Mouse (Mus musculus): Measurements from ENCODE around the gene Endog.
"Not testable (repeated sequence)": the region's sequence is repeated elsewhere in the genome, so short reads cannot be mapped to it uniquely, and the experiment has no call there.

The Endog gene

DNA sequence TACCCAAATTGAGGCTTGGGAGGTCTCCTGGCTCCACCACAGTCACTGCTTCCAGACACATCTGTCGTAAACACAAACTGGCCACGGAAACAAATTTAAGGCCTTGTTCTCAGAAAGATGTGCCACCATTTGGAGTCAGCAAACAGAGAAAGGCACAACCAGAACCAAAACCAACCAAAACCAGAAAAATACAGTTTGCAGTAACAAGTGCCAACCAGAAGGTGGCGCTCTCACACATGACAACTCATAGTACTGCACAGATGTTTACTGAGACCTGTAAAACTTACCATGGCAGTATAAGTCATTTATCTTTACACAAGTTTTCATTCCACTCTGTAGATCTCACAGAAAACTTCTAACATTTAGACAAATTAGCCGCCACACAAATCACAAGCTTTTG lies 4.6 kb upstream of the Endog start:
- no peak for DNase-seq (ENCODE audit: low read depth)

DNA sequence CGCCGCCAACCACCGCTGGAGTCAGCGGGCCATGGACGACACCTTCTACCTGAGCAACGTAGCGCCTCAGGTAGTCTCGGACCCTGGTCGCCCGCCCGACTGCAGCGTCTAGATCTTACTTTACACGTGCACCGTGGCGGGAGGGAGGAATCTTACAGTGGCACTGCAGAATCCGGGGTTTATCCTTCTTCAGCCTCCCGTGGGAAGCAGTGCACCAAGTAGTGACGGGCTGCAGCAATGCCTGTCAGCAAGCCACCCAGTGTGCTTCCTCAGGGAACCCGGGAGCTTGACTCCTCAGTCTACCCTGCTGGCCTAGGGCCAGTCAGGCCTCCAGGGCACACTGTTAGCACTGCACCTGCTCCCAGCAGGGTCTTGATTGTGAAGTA lies 697 bp downstream of the Endog start:
- no peak for DNase-seq (ENCODE audit: low read depth)

- DNase-seq (ENCODE audit: low read depth): no peak
Measured at GRCm38 (mm10) chr2:30173541-30174240, 2.4 kb downstream of the Endog start.

GRCm38 (mm10) chr2:30175897-30176296 lies 4.6 kb downstream of the Endog start:
- DNase-seq (ENCODE audit: low read depth): no peak

DNA sequence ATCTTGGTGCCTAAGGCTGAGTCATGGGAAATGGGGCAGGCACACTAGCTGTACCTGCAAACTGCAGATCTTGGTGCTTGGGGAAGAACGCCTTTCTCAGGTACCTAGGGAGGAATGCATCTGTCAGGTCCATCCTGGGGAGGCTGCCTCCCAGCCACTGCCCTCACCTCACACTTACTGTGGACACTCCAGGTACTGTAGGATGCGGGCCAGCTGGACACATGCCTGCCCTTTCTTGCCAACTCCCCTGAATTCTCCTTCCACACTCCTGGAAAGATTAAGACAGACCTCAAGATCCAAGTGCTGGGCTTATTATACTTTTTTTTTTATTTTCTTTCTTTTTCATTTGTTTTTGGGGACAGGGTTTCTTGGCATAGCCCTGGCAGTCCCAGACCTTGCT lies 5.3 kb downstream of the Endog start:
- DNase-seq (ENCODE audit: low read depth): no peak

DNA sequence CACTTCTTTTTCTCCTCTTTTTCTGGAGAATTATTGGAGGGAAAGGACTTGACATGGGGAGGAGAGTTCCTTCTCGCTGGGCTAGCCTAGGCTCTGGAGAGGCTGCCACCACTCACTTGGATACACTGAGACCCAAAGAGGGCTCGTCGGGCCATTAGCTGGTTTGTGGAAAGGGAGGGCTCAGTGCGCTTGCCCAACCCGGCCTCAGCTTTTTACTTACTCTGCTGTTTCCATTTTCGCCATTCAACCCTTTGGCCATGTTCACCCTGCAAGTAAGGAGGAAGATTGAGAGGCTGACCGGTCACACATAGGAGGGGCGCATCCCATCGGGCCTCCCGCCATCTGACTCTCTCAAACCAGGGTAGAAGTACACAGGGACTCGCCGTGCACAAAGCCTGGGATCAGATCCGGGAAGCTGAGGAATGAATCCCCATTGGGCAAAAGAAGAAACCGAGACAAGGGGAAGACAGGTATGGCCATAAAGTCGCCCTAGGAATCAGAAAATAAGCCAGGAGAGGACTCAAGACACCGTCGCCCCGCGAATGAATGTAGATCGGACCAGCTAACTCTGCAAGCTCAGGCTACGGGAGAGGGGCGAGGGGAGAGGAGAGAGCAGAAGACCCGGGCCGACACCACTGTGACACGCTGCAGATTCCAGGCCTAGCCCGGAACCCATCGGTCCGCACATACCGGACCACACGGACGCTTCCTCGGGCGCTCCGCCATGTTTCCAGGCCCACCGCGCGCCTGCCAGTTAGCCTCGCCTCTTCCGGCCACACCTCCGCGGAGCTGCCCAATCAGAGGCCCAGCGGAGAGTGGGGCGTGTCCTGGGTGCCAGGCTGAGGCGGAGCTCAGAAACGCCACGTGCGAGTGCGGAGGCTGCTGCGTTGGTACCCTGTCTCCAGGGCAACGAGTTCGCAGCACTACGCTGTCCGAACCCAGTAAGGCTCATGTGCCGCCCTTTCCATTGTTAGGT lies 6.7 kb downstream of the Endog start, which contains the start of gene Spout1:
TSS of gene Spout1 (minus strand) at position 760 of the 976 bp plus-strand sequence.
- DNase-seq (ENCODE audit: low read depth): peak; percentile 94

- not testable (repeated sequence) for DNase-seq (ENCODE audit: low read depth)
Measured at GRCm38 (mm10) chr2:30178711-30179110, 7.4 kb downstream of the Endog start.

GRCm38 (mm10) chr2:30182424-30182823 lies 11.1 kb downstream of the Endog start:
- DNase-seq (ENCODE audit: low read depth): no peak

GRCm38 (mm10) chr2:30183721-30184120 lies 12.4 kb downstream of the Endog start:
- no peak for DNase-seq (ENCODE audit: low read depth)

DNA sequence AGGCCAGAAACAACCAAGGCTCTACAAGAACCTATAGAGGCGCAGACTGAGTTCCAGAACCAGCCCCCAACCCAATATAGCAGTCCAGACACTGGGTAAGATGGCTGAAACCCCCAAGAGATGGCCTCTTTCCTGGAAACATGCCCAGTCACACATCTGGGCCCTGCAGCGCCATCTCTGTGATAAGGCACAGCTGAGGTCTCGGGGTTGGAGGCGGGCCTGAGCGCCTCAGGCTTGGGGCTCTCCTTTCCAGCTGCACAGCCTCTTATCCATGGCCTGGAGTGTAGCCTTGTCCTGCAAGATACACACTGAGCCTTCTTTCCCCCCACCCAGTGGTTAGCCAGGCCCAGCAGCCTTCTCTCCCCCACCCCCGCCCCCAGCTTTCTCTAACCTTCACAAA lies 14.0 kb downstream of the Endog start:
- no peak for DNase-seq (ENCODE audit: low read depth)

DNA sequence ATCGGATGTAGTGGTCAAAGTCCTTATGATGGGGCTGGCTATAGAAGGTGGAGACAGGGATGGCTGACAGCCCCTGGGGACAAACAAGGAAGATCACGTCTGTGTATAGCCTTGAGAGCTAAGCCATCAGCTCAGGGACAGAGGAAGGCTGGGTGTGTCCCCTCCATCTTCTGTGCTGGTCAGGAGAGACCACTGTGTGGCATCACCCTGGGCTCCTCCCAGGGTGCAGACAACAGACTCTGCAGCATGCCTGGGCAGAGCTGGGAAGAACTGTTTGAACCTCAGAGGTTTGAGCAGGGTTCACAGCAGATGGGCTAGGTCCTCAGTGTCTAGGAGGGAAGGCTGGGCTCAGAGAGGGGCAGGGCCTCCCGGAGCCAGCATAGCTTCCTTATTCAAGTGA lies 14.4 kb downstream of the Endog start:
- DNase-seq (ENCODE audit: low read depth): no peak

GRCm38 (mm10) chr2:30191790-30192580 lies 20.7 kb downstream of the Endog start:
- no peak for DNase-seq (ENCODE audit: low read depth)

DNA sequence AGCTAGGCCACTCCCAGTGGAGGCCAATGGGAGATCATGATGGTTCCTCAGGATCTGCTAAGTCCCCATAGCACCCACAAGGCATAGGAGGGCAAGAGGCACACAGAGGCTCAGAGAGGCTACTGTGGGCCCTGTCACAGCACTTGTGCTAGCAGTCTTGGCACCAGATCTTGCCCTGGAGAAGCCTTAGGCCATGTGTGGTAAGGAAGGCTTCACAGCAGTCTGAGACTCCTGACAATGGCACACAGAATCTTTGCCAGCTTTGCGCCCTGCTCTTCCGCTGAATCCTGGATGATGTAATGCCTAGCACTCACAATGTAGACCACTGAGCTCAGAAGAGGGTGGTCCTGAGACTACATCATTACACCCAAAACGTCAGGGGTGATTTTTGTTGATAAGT lies 23.4 kb downstream of the Endog start:
- no peak for DNase-seq (ENCODE audit: low read depth)

DNA sequence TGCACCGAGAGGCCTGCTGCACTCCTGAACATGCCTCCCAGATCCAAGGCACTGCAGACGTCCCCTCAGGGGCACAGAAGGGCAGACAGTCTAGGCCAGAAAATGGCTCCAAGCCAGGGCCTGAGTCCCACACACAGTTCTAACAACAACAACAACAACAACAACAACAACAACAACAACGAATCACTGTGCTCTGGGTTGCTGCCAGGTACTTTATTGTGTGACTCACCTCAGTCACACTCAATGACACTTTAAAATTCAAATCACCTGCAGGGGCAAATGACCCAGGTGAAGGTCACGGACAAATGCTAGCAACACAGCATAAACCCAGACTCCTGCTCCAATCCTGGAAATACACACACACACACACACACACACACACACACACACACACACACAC lies 26.7 kb downstream of the Endog start:
- no peak for DNase-seq (ENCODE audit: low read depth)

DNA sequence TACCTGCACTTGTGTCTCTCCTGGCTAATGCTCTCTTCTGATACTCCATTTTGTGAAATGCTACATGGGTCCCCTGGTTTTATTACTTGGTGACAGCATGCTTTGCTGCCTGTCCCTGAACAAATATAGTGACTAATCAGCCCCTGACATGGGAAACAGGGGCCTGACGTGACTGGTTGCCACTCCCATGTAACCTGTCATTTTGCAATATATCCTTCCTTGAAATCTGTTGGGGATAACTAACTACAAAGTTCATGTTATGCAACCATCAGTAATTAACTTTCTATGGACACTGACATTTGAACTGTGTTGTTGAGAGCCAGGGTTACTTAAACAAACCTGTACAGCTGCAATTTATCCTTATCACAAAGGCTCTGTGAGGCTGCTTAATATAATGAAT lies 28.7 kb downstream of the Endog start:
- DNase-seq (ENCODE audit: low read depth): no peak

DNA sequence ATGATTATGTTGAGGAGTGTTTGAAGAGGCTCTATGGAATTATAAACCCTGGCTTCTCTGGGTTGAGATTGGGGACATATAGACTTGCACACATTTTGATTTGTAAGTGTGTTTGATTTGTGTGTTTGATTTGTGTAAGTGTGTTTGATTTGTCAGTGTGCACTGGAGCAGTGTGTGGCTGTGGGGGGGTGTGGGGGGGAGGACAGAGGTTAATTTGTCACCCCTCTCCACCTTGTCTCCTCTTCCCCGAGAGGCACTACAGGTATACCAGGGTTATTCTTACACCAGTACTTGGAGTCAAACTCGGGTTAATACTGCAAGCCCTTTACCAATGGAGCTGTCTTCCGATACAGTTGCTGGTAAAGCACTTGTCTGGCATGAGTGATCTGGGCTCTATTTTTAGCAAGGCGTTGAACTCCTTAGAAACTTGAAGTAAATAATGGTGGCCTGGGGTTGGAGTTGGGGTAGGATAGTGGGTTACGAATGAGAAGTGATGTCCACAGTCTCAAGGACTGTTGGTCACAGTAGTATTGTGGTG lies 29.2 kb downstream of the Endog start:
- no peak for DNase-seq (ENCODE audit: low read depth)

- peak; percentile 61 for DNase-seq (ENCODE audit: low read depth)
Measured at GRCm38 (mm10) chr2:30203439-30203838, 32.1 kb downstream of the Endog start.

GRCm38 (mm10) chr2:30205255-30205628 lies 33.9 kb downstream of the Endog start:
- DNase-seq (ENCODE audit: low read depth): no peak

DNA sequence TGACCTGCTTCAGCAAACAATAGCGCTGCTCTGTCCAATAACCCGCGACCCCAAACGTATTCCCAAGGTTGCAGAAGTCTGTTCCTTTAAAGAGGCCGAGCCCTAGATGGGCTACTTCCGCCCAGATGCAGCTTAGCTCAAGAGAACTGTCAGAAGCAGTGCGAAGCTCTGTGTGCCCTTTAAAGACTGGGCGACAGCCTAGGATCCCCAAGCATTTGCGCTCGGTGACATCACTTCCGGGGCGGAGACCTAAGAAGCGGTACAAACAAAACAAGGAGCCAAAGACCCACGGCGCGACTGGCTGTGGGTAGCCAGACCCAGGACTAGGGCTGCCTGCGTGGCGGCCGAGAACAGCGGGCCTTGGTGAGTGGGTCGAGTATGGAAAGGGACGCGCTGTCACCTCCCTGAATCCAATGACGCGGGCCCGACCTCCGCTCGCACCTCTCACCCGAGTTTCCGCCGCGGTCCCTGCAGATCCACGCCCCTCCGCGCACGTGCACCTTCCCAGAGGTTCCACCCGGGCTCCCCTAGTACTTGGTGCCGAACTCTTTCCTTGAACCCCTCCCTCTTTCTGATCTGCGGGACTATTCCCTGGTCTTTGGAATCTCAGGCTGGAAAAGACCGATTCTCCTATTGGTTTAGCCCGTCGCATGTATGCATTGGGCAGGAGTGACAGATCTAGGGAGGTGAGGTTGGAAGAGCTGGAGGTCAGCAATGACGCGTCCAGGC lies 34.5 kb downstream of the Endog start, which contains the start of gene Kyat1:
TSS of gene Kyat1 (minus strand) at position 219 of the 729 bp plus-strand sequence.
- DNase-seq (ENCODE audit: low read depth): peak; percentile 98

DNA sequence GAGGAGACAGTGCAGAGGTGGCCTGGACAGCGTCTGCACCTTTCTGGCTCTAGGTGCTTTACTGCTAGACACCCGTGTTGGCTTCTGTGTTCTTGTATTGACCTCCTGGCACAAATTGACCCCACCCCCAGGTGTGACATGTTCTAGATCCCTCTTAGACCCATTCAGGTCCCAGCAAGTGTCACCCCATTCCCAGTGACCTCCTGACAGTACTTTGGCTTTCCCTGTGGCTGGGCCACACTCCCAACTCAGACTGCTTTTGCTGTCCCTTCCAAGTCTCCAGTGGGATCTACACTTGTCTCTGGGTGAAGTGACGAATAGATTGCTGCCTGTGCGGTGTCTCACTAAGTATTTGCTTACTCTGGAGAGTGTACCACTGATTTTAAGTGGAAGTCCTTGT lies 36.1 kb downstream of the Endog start:
- no peak for DNase-seq (ENCODE audit: low read depth)

- DNase-seq (ENCODE audit: low read depth): no peak
Measured at GRCm38 (mm10) chr2:30207886-30208285, 36.6 kb downstream of the Endog start.
